Comparison of ENCODE assay signal across 11 mouse cellular contexts in genomic region chr6:117646628-117647027, GRCm38 (mm10).
A peak's percentile ranks its signal among the peaks of the same experiment; 100 is the strongest.
DNase-seq lines count a peak whose midpoint lies in the region; ATAC-seq and TF ChIP-seq lines count a peak whose summit lies in the region.
"Had no signal": no experiment of that assay in that cellular context is flagged by ENCODE, and none has a peak within 500 bp of the region (broad histone marks: within the 10 kb centered on the region; RNA-seq: fewer than 3 reads in every experiment).

No protein-coding gene starts in this region.

- 66% methylated on average over 8 of the region's 8 CpGs for WGBS in hindbrain, postnatal 0 days
- 72% methylated on average over 8 of the region's 8 CpGs for WGBS in hindbrain, embryonic 11.5 days
- WGBS in embryonic facial prominence, embryonic 13.5 days: 30% methylated on average over 8 of the region's 8 CpGs

- H3K9me3 ChIP-seq in hindbrain, postnatal 0 days (ENCODE audit: low read length): no peaks in the 10 kb centered on the region
- H3K9me3 ChIP-seq in hindbrain, embryonic 11.5 days (ENCODE audit: control insufficient read depth, low read length): no peaks in the 10 kb centered on the region
- H3K9me3 ChIP-seq in embryonic facial prominence, embryonic 13.5 days: no peaks in the 10 kb centered on the region
- H3K9me3 ChIP-seq: hindbrain, embryonic 15.5 days had no signal

- H3K4me1 ChIP-seq in hindbrain, postnatal 0 days (ENCODE audit: insufficient read depth, low read length): no peaks in the 10 kb centered on the region
- no peaks in the 10 kb centered on the region for H3K4me1 ChIP-seq in hindbrain, embryonic 11.5 days (replicated peaks; ENCODE audit: control insufficient read depth, insufficient read depth, low read length)
- H3K4me1 ChIP-seq in embryonic facial prominence, embryonic 13.5 days: peaks cover 15% of the 10 kb centered on the region
- H3K4me1 ChIP-seq: hindbrain, embryonic 15.5 days had no signal

- no peak overlapping the region for H3K4me3 ChIP-seq in hindbrain, postnatal 0 days (ENCODE audit: low read length)
- H3K4me3 ChIP-seq in hindbrain, embryonic 11.5 days (ENCODE audit: low read depth, low read length): no peak overlapping the region
- no peak overlapping the region for H3K4me3 ChIP-seq in embryonic facial prominence, embryonic 13.5 days
- H3K4me3 ChIP-seq: hindbrain, embryonic 15.5 days had no signal

- no peaks in the 10 kb centered on the region for H3K36me3 ChIP-seq in hindbrain, postnatal 0 days (ENCODE audit: insufficient read depth, low read length)
- no peaks in the 10 kb centered on the region for H3K36me3 ChIP-seq in hindbrain, embryonic 11.5 days (ENCODE audit: control insufficient read depth, insufficient read depth, low read length)
- H3K36me3 ChIP-seq in embryonic facial prominence, embryonic 13.5 days: no peaks in the 10 kb centered on the region
- H3K36me3 ChIP-seq: hindbrain, embryonic 15.5 days had no signal

- intact Hi-C loops in left cerebral cortex, postnatal 14 days (cut with DNase I): no loop called here

- no peak for ATAC-seq in hindbrain, postnatal 0 days
- ATAC-seq in hindbrain, embryonic 11.5 days (ENCODE audit: low FRiP score): no peak
- peak; percentile 62; the same call in 1 of the 2 replicates for ATAC-seq in embryonic facial prominence, embryonic 13.5 days (ENCODE audit: insufficient number of reproducible peaks, insufficient read depth, low FRiP score, low TSS enrichment, low read depth)
- ATAC-seq in inflammation-experienced regulatory T-cells, adult 6 months: no peak

- TF ChIP-seq CTCF in hindbrain, postnatal 0 days (IDR thresholded peaks at IDR 0.05; ENCODE audit: low read depth): peak; percentile 23

- no peak for DNase-seq in hindbrain, postnatal 0 days (ENCODE audit: low spot score)
- DNase-seq in hindbrain, embryonic 11.5 days (ENCODE audit: low spot score): no peak
- DNase-seq in brain, adult 2 months (ENCODE audit: low read depth, low spot score): peak; percentile 39
- peak; percentile 14 to 31 for DNase-seq in left cerebral cortex, postnatal 14 days (ENCODE audit: low spot score in 2 of 2)
- DNase-seq in kidney, adult 8-10 months: no peak
- DNase-seq in kidney, postnatal 4 days: no peak
- DNase-seq: lung, postnatal 10 days; thymus, postnatal 4 days had no signal

- H3K4me2 ChIP-seq in hindbrain, postnatal 0 days (ENCODE audit: low read depth, low read length): no peak overlapping the region
- H3K4me2 ChIP-seq in hindbrain, embryonic 11.5 days (replicated peaks; ENCODE audit: low read depth, low read length): no peak overlapping the region
- no peak overlapping the region for H3K4me2 ChIP-seq in embryonic facial prominence, embryonic 13.5 days
- H3K4me2 ChIP-seq: hindbrain, embryonic 15.5 days had no signal

- no peak overlapping the region for H3K9ac ChIP-seq in hindbrain, postnatal 0 days (replicated peaks; ENCODE audit: low read length)
- no peak overlapping the region for H3K9ac ChIP-seq in hindbrain, embryonic 11.5 days (ENCODE audit: low read depth, low read length)
- H3K9ac ChIP-seq in embryonic facial prominence, embryonic 13.5 days: no peak overlapping the region
- H3K9ac ChIP-seq: hindbrain, embryonic 15.5 days had no signal

- H3K27me3 ChIP-seq in hindbrain, postnatal 0 days (ENCODE audit: insufficient read depth, low read length): no peaks in the 10 kb centered on the region
- H3K27me3 ChIP-seq in hindbrain, embryonic 11.5 days (ENCODE audit: control insufficient read depth, insufficient read depth, low read length): no peaks in the 10 kb centered on the region
- no peaks in the 10 kb centered on the region for H3K27me3 ChIP-seq in embryonic facial prominence, embryonic 13.5 days
- H3K27me3 ChIP-seq: hindbrain, embryonic 15.5 days had no signal

- H3K27ac ChIP-seq in hindbrain, postnatal 0 days: no peak overlapping the region
- no peak overlapping the region for H3K27ac ChIP-seq in hindbrain, embryonic 11.5 days (ENCODE audit: low read depth, low read length)
- H3K27ac ChIP-seq in embryonic facial prominence, embryonic 13.5 days: peak overlapping the region; percentile 66
- H3K27ac ChIP-seq: hindbrain, embryonic 15.5 days had no signal

Comparison
In these comparisons a context has a peak if more than half of its experiments do, and no peak if none do; other contexts are left out.
1. DNase-seq: peak in brain, adult 2 months (single experiment) and left cerebral cortex, postnatal 14 days (2 of 2); none in hindbrain, postnatal 0 days (single experiment), hindbrain, embryonic 11.5 days (single experiment), kidney, adult 8-10 months (0 of 2) and kidney, postnatal 4 days (0 of 2).